Mouse (Mus musculus) heart, adult 2 months (tissue): Measurements from ENCODE around the gene Foxp3. TPM values are rescaled to one million over a fixed set of nuclear protein-coding genes. Genes with fewer than 3 reads are reported as not detected.

Source experiments
- DNase-seq, 2 experiments: peaks; one replicate each; pipeline ENCODE4 v3.0.0; 2021
- H3K27ac ChIP-seq: fragments of 200-600 bp; 2 replicates; pipeline ENCODE4 v1.8.1; 2022
- H3K27me3 ChIP-seq: fragments of 200-500 bp; 2 replicates; pipeline ENCODE4 v1.6.1; 2012; ENCODE audit warnings: mild to moderate bottlenecking, low read length, inconsistent platforms, mixed read lengths; ENCODE audit not compliant: control insufficient read depth, insufficient read depth
- H3K36me3 ChIP-seq: fragments of 200-500 bp; 2 replicates; pipeline ENCODE4 v1.6.1; 2012; ENCODE audit warnings: low read length, inconsistent platforms; ENCODE audit not compliant: control insufficient read depth, insufficient read depth
- H3K4me1 ChIP-seq: fragments of 200-500 bp; 2 replicates; pipeline ENCODE4 v1.6.1; 2011; ENCODE audit warnings: low read length; ENCODE audit not compliant: control insufficient read depth, insufficient read depth
- H3K4me3 ChIP-seq: fragments of 200-600 bp; 2 replicates; pipeline ENCODE4 v1.8.1; 2022
- H3K79me2 ChIP-seq: fragments of 200-500 bp; replicated peaks from 2 replicates; pipeline ENCODE4 v1.6.1; 2012; ENCODE audit warnings: mild to moderate bottlenecking, inconsistent platforms, low read length, moderate library complexity, mixed read lengths; ENCODE audit not compliant: control insufficient read depth, insufficient read depth
- H3K9ac ChIP-seq: fragments of 200-500 bp; 2 replicates; pipeline ENCODE4 v1.6.1; 2012; ENCODE audit warnings: low read depth, mild to moderate bottlenecking, control low read depth, inconsistent platforms, low read length, mixed read lengths
- CTCF ChIP-seq: fragments of 200-600 bp; IDR thresholded peaks from 2 replicates; pipeline ENCODE4 v1.8.1; 2022; ENCODE audit warnings: antibody characterized with exemption, mild to moderate bottlenecking, moderate library complexity
- EP300 ChIP-seq: fragments of 200-500 bp; IDR thresholded peaks from 2 replicates; pipeline ENCODE4 v1.6.1; 2011; ENCODE audit warnings: low read depth, low read length, control low read depth; ENCODE audit not compliant: insufficient read depth
- POLR2A ChIP-seq: fragments of 200-500 bp; IDR thresholded peaks from 2 replicates; pipeline ENCODE4 v1.6.1; 2011; ENCODE audit warnings: mild to moderate bottlenecking, low read depth, low read length, control low read depth; ENCODE audit not compliant: insufficient read depth
- WGBS: fragments of 180-500 bp; shearing (Covaris S2); methylation state at CpG from one replicate; pipeline ENCODE4 v1.1.7; 2018; 5-methylcytosine and 5-hydroxymethylcytosine counted together
- intact Hi-C: fragments of 180-260 bp; cut with DNase I; formaldehyde crosslinking; loops from one replicate; pipeline ENCODE4 v1.15.1; 2025
- polyA plus RNA-seq: library from polyadenylated mRNA; depleted of rRNA; stranded (reverse); fragments of >200 nt; gene quantifications from 2 replicates; pipeline ENCODE4 v1.2.3, GENCODE M21; 2012
- total RNA-seq, 2 experiments: library from RNA; stranded (reverse); gene quantifications; 2 replicates each; pipeline ENCODE4 v1.2.3; 2021

Gene Foxp3
- total and polyA plus RNA-seq, 3 experiments: not detected

GRCm38 (mm10) chrX:7605575-7605941, 32.1 kb downstream of the Foxp3 start:
- WGBS: 22% methylated on average over 8 of the region's 8 CpGs
- no peaks in the 10 kb centered on the region for H3K79me2 ChIP-seq

GRCm38 (mm10) chrX:7606783-7607182, 33.3 kb downstream of the Foxp3 start, which contains the start of gene Cacna1f:
Gene Cacna1f, plus strand, starts transcription at chrX:7607083.
- TF ChIP-seq CTCF (no peak), POLR2A (no peak), EP300 (no peak)
- no peak within 1 kb of the TSS for H3K4me3 ChIP-seq
- intact Hi-C loops: loop anchor here (5.0 kb wide), 1 partner anchor 91 kb away; the partner anchor contains the start of gene Gpkow
- DNase-seq: no peak
- H3K79me2 ChIP-seq: no peaks in the 10 kb centered on the region
- WGBS: 71% methylated on average over 6 of the region's 6 CpGs
- H3K27ac ChIP-seq: no peak within 1 kb of the TSS
- no peak within 1 kb of the TSS for H3K9ac ChIP-seq
- no peaks in the 10 kb centered on the region for H3K27me3 ChIP-seq
- H3K4me1 ChIP-seq: no peaks in the 10 kb centered on the region
- H3K36me3 ChIP-seq: no peaks in the 10 kb centered on the region

More at GRCm38 (mm10) chrX:7605575-7605941, 32.1 kb downstream of the Foxp3 start:
- H3K4me1 ChIP-seq: no peaks in the 10 kb centered on the region
- TF ChIP-seq POLR2A (no peak), CTCF (no peak), EP300 (no peak)
- H3K4me3 ChIP-seq: no peak overlapping the region
- intact Hi-C loops: loop anchor here (5.0 kb wide), 1 partner anchor 92 kb away; the partner anchor contains the start of gene Gpkow
- H3K27ac ChIP-seq: no peak overlapping the region
- no peaks in the 10 kb centered on the region for H3K36me3 ChIP-seq
- no peaks in the 10 kb centered on the region for H3K27me3 ChIP-seq
- DNase-seq: no peak
- no peak overlapping the region for H3K9ac ChIP-seq

GRCm38 (mm10) chrX:7610035-7610434, 36.6 kb downstream of the Foxp3 start:
- H3K27ac ChIP-seq: no peak overlapping the region
- TF ChIP-seq CTCF (no peak), POLR2A (no peak), EP300 (no peak)
- no peaks in the 10 kb centered on the region for H3K79me2 ChIP-seq
- WGBS: 27% methylated on average over 21 of the region's 21 CpGs
- H3K36me3 ChIP-seq: no peaks in the 10 kb centered on the region
- intact Hi-C loops: no loop called here
- DNase-seq: no peak
- no peaks in the 10 kb centered on the region for H3K27me3 ChIP-seq
- H3K9ac ChIP-seq: no peak overlapping the region
- no peak overlapping the region for H3K4me3 ChIP-seq
- H3K4me1 ChIP-seq: no peaks in the 10 kb centered on the region

GRCm38 (mm10) chrX:7610536-7611258, 37.3 kb downstream of the Foxp3 start:
- H3K36me3 ChIP-seq: no peaks in the 10 kb centered on the region
- H3K27me3 ChIP-seq: no peaks in the 10 kb centered on the region
- H3K79me2 ChIP-seq: no peaks in the 10 kb centered on the region
- no peaks in the 10 kb centered on the region for H3K4me1 ChIP-seq
- no peak overlapping the region for H3K4me3 ChIP-seq
- no peak overlapping the region for H3K27ac ChIP-seq
- intact Hi-C loops: no loop called here
- TF ChIP-seq POLR2A (no peak), EP300 (no peak), CTCF (no peak)
- no peak overlapping the region for H3K9ac ChIP-seq
- DNase-seq: no peak
- WGBS: 25% methylated on average over 26 of the region's 26 CpGs

GRCm38 (mm10) chrX:7617889-7618551, 44.6 kb downstream of the Foxp3 start:
- 75% methylated on average over 12 of the region's 12 CpGs for WGBS
- H3K27ac ChIP-seq: no peak overlapping the region
- H3K27me3 ChIP-seq: no peaks in the 10 kb centered on the region
- no peaks in the 10 kb centered on the region for H3K4me1 ChIP-seq
- no peak for TF ChIP-seq EP300
- TF ChIP-seq CTCF: no peak
- H3K79me2 ChIP-seq: no peaks in the 10 kb centered on the region
- H3K9ac ChIP-seq: no peak overlapping the region
- no peak overlapping the region for H3K4me3 ChIP-seq
- intact Hi-C loops: no loop called here
- no peak for DNase-seq
- H3K36me3 ChIP-seq: no peaks in the 10 kb centered on the region

- Histone ChIP-seq H3K27me3 (no peaks in the 10 kb centered on the region), H3K79me2 (no peaks in the 10 kb centered on the region), H3K36me3 (no peaks in the 10 kb centered on the region), H3K4me1 (no peaks in the 10 kb centered on the region), H3K9ac (no peak overlapping the region), H3K27ac (no peak overlapping the region), H3K4me3 (no peak overlapping the region)
- TF ChIP-seq EP300 (no peak), CTCF (no peak)
- DNase-seq: no peak
- intact Hi-C loops: no loop called here
- WGBS: 78% methylated on average over 6 of the region's 6 CpGs
Measured at GRCm38 (mm10) chrX:7632560-7632959, 59.1 kb downstream of the Foxp3 start.
